Mouse (Mus musculus) limb, embryonic 14.5 days (tissue): ENCODE results near the gene BC048562. TPM values are rescaled to one million over a fixed set of nuclear protein-coding genes. Genes with fewer than 3 reads are reported as not detected.
A peak's percentile ranks its signal among the peaks of the same experiment; 100 is the strongest.

Experiments
- ATAC-seq: fragments of 200-750 bp; cut with Nextera tagmentation; 2 replicates; pipeline ENCODE4 v1.8.0; 2017; ENCODE audit warnings: low read depth, moderate number of reproducible peaks, moderate TSS enrichment; ENCODE audit not compliant: low FRiP score
- DNase-seq: peaks from one replicate; pipeline ENCODE4 v3.0.0-alpha.2; 2015; ENCODE audit warnings: low spot score
- H3K27ac ChIP-seq: fragments of 300-500 bp; sonication (generic); replicated peaks from 2 replicates; pipeline ENCODE4 v1.5.1; 2014; ENCODE audit warnings: low read depth, mild to moderate bottlenecking, low read length, moderate library complexity, mixed read lengths
- H3K27me3 ChIP-seq: fragments of 300-500 bp; sonication (generic); 2 replicates; pipeline ENCODE4 v1.6.1; 2014; ENCODE audit warnings: low read length, mixed read lengths; ENCODE audit not compliant: control insufficient read depth, insufficient read depth
- H3K36me3 ChIP-seq: fragments of 300-500 bp; sonication (generic); 2 replicates; pipeline ENCODE4 v1.6.1; 2014; ENCODE audit warnings: mild to moderate bottlenecking, low read length, moderate library complexity, mixed read lengths; ENCODE audit not compliant: control insufficient read depth, insufficient read depth
- H3K4me1 ChIP-seq: fragments of 300-500 bp; sonication (generic); 2 replicates; pipeline ENCODE4 v1.6.1; 2014; ENCODE audit warnings: antibody characterized with exemption, low read length, mixed read lengths; ENCODE audit not compliant: control insufficient read depth, insufficient read depth
- H3K4me2 ChIP-seq: fragments of 300-500 bp; sonication (generic); replicated peaks from 2 replicates; pipeline ENCODE4 v1.6.1; 2014; ENCODE audit warnings: low read depth, mild to moderate bottlenecking, low read length, moderate library complexity; ENCODE audit not compliant: severe bottlenecking
- H3K4me3 ChIP-seq: fragments of 300-500 bp; sonication (generic); replicated peaks from 2 replicates; pipeline ENCODE4 v1.5.1; 2014; ENCODE audit warnings: low read length
- H3K9ac ChIP-seq: fragments of 300-500 bp; sonication (generic); 2 replicates; pipeline ENCODE4 v1.6.1; 2014; ENCODE audit warnings: mild to moderate bottlenecking, low read depth, low read length, moderate library complexity; ENCODE audit not compliant: severe bottlenecking
- H3K9me3 ChIP-seq: fragments of 300-500 bp; sonication (generic); 2 replicates; pipeline ENCODE4 v1.6.1; 2016; ENCODE audit warnings: low read length; ENCODE audit not compliant: control insufficient read depth
- POLR2A ChIP-seq: fragments of 200-500 bp; IDR thresholded peaks from 2 replicates; pipeline ENCODE4 v1.8.0; 2012; ENCODE audit warnings: inconsistent platforms, mild to moderate bottlenecking, moderate library complexity, borderline replicate concordance; ENCODE audit not compliant: insufficient read depth, insufficient read length; ENCODE audit errors: extremely low read depth
- WGBS: fragments of 180-500 bp; shearing (Covaris S2); extraction: QIAGEN DNeasy Blood & Tissue Kit; methylation state at CpG from one replicate; pipeline ENCODE4 v1.1.7; 2014; 5-methylcytosine and 5-hydroxymethylcytosine counted together
- polyA plus RNA-seq, 2 experiments: library from polyadenylated mRNA; depleted of rRNA in 1 of 2; stranded (reverse) in 1 of 2; unstranded in 1 of 2; fragments of >200 nt; fragmentation: Nextera tagmentation in 1 of 2; extraction: Ambion mirVana in 1 of 2; gene quantifications; 2 replicates each; pipeline versions ENCODE4 v1.2.1 to v1.2.3; 2012 to 2014

Gene BC048562
- polyA plus RNA-seq, 2 experiments = not detected

- TF ChIP-seq POLR2A = peak; percentile 51; the same call in 1 of the 2 replicates
- Histone ChIP-seq H3K9ac (peak within 1 kb of the TSS; percentile 84), H3K4me1 (peaks cover 7% of the 10 kb centered on the region), H3K4me2 (peak within 1 kb of the TSS; percentile 90), H3K9me3 (no peaks in the 10 kb centered on the region), H3K27ac (peak within 1 kb of the TSS; percentile 80), H3K27me3 (no peaks in the 10 kb centered on the region), H3K4me3 (peak within 1 kb of the TSS; percentile 92), H3K36me3 (peaks cover 31% of the 10 kb centered on the region)
- WGBS = 1% methylated on average over 49 of the region's 52 CpGs
- ATAC-seq (peak; percentile 83), DNase-seq (peak; percentile 75)
These were observed 24.3 kb downstream of the BC048562 start, which contains the start of gene Ccdc71 for GRCm38 (mm10) chr9:108460319-108461178. Gene Ccdc71 (plus strand): TSS chr9:108460527.

- no peaks in the 10 kb centered on the region for H3K27me3 ChIP-seq
- TF ChIP-seq POLR2A = no peak
- H3K36me3 ChIP-seq = peaks cover 38% of the 10 kb centered on the region
- DNase-seq (no peak), ATAC-seq (no peak)
- H3K4me2 ChIP-seq = peak within 1 kb of the TSS; percentile 90
- peak within 1 kb of the TSS; percentile 80 for H3K27ac ChIP-seq
- no peaks in the 10 kb centered on the region for H3K9me3 ChIP-seq
- H3K4me1 ChIP-seq = peaks cover 7% of the 10 kb centered on the region
- H3K9ac ChIP-seq = peak within 1 kb of the TSS; percentile 84
- WGBS = 22% methylated on average over 11 of the region's 11 CpGs
- peak within 1 kb of the TSS; percentile 92 for H3K4me3 ChIP-seq
These were observed 24.9 kb downstream of the BC048562 start, which contains the start of gene Klhdc8b for GRCm38 (mm10) chr9:108461181-108461631. Gene Klhdc8b (minus strand): TSS chr9:108461581.

GRCm38 (mm10) chr9:108461675-108462074 lies 25.4 kb downstream of the BC048562 start:
- DNase-seq (no peak), ATAC-seq (no peak)
- Histone ChIP-seq H3K36me3 (peaks cover 42% of the 10 kb centered on the region), H3K27me3 (no peaks in the 10 kb centered on the region), H3K4me2 (peak overlapping the region; percentile 90), H3K4me3 (peak overlapping the region; percentile 92), H3K27ac (no peak overlapping the region), H3K9ac (peak overlapping the region; percentile 84), H3K9me3 (no peaks in the 10 kb centered on the region), H3K4me1 (peaks cover 7% of the 10 kb centered on the region)
- WGBS = 89% methylated on average over 5 of the region's 5 CpGs
- TF ChIP-seq POLR2A = no peak

- Histone ChIP-seq H3K4me1 (peaks cover 7% of the 10 kb centered on the region), H3K9me3 (no peaks in the 10 kb centered on the region), H3K36me3 (peaks cover 47% of the 10 kb centered on the region), H3K4me3 (no peak overlapping the region), H3K4me2 (no peak overlapping the region), H3K27me3 (no peaks in the 10 kb centered on the region), H3K27ac (no peak overlapping the region), H3K9ac (no peak overlapping the region)
- DNase-seq (no peak), ATAC-seq (no peak)
- 93% methylated on average over 10 of the region's 10 CpGs for WGBS
- TF ChIP-seq POLR2A = no peak
These were observed 25.9 kb downstream of the BC048562 start for GRCm38 (mm10) chr9:108462192-108462591.

GRCm38 (mm10) chr9:108463713-108464112 lies 27.4 kb downstream of the BC048562 start:
- WGBS = 92% methylated on average over 9 of the region's 9 CpGs
- H3K36me3 ChIP-seq = peaks cover 51% of the 10 kb centered on the region
- H3K4me1 ChIP-seq = peaks cover 7% of the 10 kb centered on the region
- ATAC-seq = no peak
- no peak for DNase-seq
- no peak overlapping the region for H3K27ac ChIP-seq
- no peak for TF ChIP-seq POLR2A
- no peak overlapping the region for H3K4me2 ChIP-seq
- no peaks in the 10 kb centered on the region for H3K27me3 ChIP-seq
- no peak overlapping the region for H3K9ac ChIP-seq
- H3K4me3 ChIP-seq = no peak overlapping the region
- peaks cover 3% of the 10 kb centered on the region; the same call in 1 of the 2 replicates for H3K9me3 ChIP-seq
